Mouse (Mus musculus): ENCODE data around the gene Slc6a13. TPM values are rescaled to one million over a fixed set of nuclear protein-coding genes. Genes with fewer than 3 reads are reported as not detected.

Slc6a13 gene
- polyA plus RNA-seq, 1 experiment: 2.5 TPM

GRCm38 (mm10) chr6:121325298-121325697 is 25.3 kb downstream of the Slc6a13 start:
- no peaks in the 10 kb centered on the region for H3K9me3 ChIP-seq
- peaks cover 19% of the 10 kb centered on the region for H3K4me1 ChIP-seq
- H3K4me3 ChIP-seq (replicated peaks): no peak overlapping the region
- TF ChIP-seq GATA1 (IDR thresholded peaks at IDR 0.05; ENCODE audit: borderline replicate concordance, low read length): no peak
- H3K36me3 ChIP-seq (replicated peaks; ENCODE audit: low read length): no peaks in the 10 kb centered on the region
- peaks cover 52% of the 10 kb centered on the region for H3K27me3 ChIP-seq (replicated peaks)

DNA sequence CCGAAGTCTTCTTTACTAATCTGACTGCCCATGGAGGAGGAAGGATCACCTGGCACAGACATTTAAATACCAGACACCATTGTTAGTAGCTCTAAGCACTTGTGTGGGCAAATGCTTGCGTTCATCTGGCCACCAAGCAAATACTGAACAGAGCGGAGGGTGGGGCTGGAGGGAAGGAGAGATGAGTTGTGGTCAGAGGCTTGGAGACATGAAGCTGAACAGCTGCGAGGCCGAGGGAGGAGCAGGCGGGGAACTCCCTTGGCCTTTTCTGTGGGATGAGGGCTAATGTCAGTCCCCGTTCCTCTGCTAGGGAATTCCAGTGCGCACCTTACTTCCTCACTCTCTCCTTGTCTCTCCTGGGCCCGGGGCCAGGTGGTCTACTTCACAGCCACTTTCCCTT is 25.7 kb downstream of the Slc6a13 start:
- Histone ChIP-seq H3K4me1 (peaks cover 19% of the 10 kb centered on the region), H3K4me3 (replicated peaks) (no peak overlapping the region), H3K27me3 (replicated peaks) (peaks cover 54% of the 10 kb centered on the region), H3K36me3 (replicated peaks; ENCODE audit: low read length) (no peaks in the 10 kb centered on the region), H3K9me3 (no peaks in the 10 kb centered on the region)
- TF ChIP-seq FLI1 (IDR thresholded peaks at IDR 0.05; ENCODE audit: low read length) (no peak), GATA1 (IDR thresholded peaks at IDR 0.05; ENCODE audit: borderline replicate concordance, low read length) (no peak)

GRCm38 (mm10) chr6:121326486-121327069 is 26.6 kb downstream of the Slc6a13 start:
- TF ChIP-seq GATA1 (IDR thresholded peaks at IDR 0.05; ENCODE audit: borderline replicate concordance, low read length): no peak
- TF ChIP-seq FLI1 (IDR thresholded peaks at IDR 0.05; ENCODE audit: low read length): no peak

GRCm38 (mm10) chr6:121328417-121328884 is 28.4 kb downstream of the Slc6a13 start:
- H3K4me3 ChIP-seq (replicated peaks): no peak overlapping the region
- H3K9me3 ChIP-seq: no peaks in the 10 kb centered on the region
- TF ChIP-seq GATA1 (IDR thresholded peaks at IDR 0.05; ENCODE audit: borderline replicate concordance, low read length) (no peak), FLI1 (IDR thresholded peaks at IDR 0.05; ENCODE audit: low read length) (no peak)
- peaks cover 28% of the 10 kb centered on the region for H3K4me1 ChIP-seq
- H3K36me3 ChIP-seq (replicated peaks; ENCODE audit: low read length): no peaks in the 10 kb centered on the region
- peaks cover 50% of the 10 kb centered on the region for H3K27me3 ChIP-seq (replicated peaks)

More at GRCm38 (mm10) chr6:121326486-121327069, 26.6 kb downstream of the Slc6a13 start:
- Histone ChIP-seq H3K9me3 (no peaks in the 10 kb centered on the region), H3K4me3 (replicated peaks) (peak overlapping the region; percentile 1), H3K27me3 (replicated peaks) (peaks cover 57% of the 10 kb centered on the region), H3K36me3 (replicated peaks; ENCODE audit: low read length) (no peaks in the 10 kb centered on the region), H3K4me1 (peaks cover 24% of the 10 kb centered on the region)

- no peaks in the 10 kb centered on the region for H3K36me3 ChIP-seq (replicated peaks; ENCODE audit: low read length)
- peaks cover 40% of the 10 kb centered on the region for H3K27me3 ChIP-seq (replicated peaks)
- H3K4me1 ChIP-seq: peaks cover 37% of the 10 kb centered on the region
- TF ChIP-seq GATA1 (IDR thresholded peaks at IDR 0.05; ENCODE audit: borderline replicate concordance, low read length): no peak
- TF ChIP-seq FLI1 (IDR thresholded peaks at IDR 0.05; ENCODE audit: low read length): no peak
- H3K9me3 ChIP-seq: no peaks in the 10 kb centered on the region
- H3K4me3 ChIP-seq (replicated peaks): no peak overlapping the region
Observed at GRCm38 (mm10) chr6:121329848-121330508, 30.0 kb downstream of the Slc6a13 start.

DNA sequence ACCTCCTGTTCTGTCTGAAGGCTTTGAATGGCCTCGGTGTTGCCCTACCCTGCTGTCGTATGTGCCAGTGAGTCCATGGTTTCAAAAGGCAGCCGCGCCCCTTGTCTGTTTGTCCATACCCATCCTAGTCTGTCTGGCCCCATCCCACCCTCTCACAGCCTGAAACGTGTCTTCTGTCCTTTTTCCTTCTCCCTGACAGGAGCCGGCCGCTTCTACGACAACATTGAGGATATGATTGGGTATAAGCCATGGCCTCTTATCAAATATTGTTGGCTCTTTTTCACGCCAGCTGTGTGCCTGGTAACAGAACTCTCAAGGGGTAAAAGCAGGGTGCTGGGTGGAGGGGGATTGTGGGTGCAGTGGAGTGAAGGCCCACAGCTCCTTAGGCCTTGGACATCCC is 35.8 kb downstream of the Slc6a13 start:
- Histone ChIP-seq H3K9me3 (no peaks in the 10 kb centered on the region), H3K27me3 (replicated peaks) (peaks cover 17% of the 10 kb centered on the region), H3K4me3 (replicated peaks) (no peak overlapping the region), H3K4me1 (peaks cover 62% of the 10 kb centered on the region), H3K36me3 (replicated peaks; ENCODE audit: low read length) (no peaks in the 10 kb centered on the region)
- TF ChIP-seq FLI1 (IDR thresholded peaks at IDR 0.05; ENCODE audit: low read length): no peak

GRCm38 (mm10) chr6:121336558-121336957 is 36.5 kb downstream of the Slc6a13 start:
- TF ChIP-seq GATA1 (IDR thresholded peaks at IDR 0.05; ENCODE audit: borderline replicate concordance, low read length) (no peak), FLI1 (IDR thresholded peaks at IDR 0.05; ENCODE audit: low read length) (no peak)
- Histone ChIP-seq H3K4me3 (replicated peaks) (peak overlapping the region; percentile 78), H3K36me3 (replicated peaks; ENCODE audit: low read length) (no peaks in the 10 kb centered on the region), H3K27me3 (replicated peaks) (peaks cover 15% of the 10 kb centered on the region), H3K9me3 (no peaks in the 10 kb centered on the region), H3K4me1 (peaks cover 62% of the 10 kb centered on the region)

DNA sequence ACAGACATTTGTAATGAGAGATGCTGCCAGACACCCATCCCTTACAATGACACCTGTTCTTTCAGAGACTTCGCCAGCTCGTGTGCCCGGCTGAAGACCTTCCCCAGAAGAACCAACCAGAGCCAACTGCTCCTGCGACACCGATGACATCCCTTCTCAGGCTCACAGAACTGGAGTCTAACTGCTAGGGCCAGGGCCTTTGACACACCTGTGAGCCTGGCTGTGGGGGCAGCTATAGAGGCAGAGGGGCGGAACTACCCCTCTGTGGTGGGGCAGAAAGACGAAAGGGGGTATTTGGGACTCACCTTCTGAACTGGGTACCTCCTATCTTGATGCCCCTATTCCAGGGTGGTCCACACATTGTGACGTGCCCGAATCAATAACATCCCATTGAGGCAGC is 37.2 kb downstream of the Slc6a13 start:
- Histone ChIP-seq H3K27me3 (replicated peaks) (peaks cover 10% of the 10 kb centered on the region), H3K4me3 (replicated peaks) (peak overlapping the region; percentile 78), H3K4me1 (peaks cover 64% of the 10 kb centered on the region), H3K9me3 (no peaks in the 10 kb centered on the region), H3K36me3 (replicated peaks; ENCODE audit: low read length) (no peaks in the 10 kb centered on the region)
- TF ChIP-seq GATA1 (IDR thresholded peaks at IDR 0.05; ENCODE audit: borderline replicate concordance, low read length) (no peak), FLI1 (IDR thresholded peaks at IDR 0.05; ENCODE audit: low read length) (no peak)

- TF ChIP-seq FLI1 (IDR thresholded peaks at IDR 0.05; ENCODE audit: low read length): no peak
- no peak for TF ChIP-seq GATA1 (IDR thresholded peaks at IDR 0.05; ENCODE audit: borderline replicate concordance, low read length)
- Histone ChIP-seq H3K9me3 (no peaks in the 10 kb centered on the region), H3K36me3 (replicated peaks; ENCODE audit: low read length) (no peaks in the 10 kb centered on the region), H3K27me3 (replicated peaks) (peaks cover 14% of the 10 kb centered on the region), H3K4me1 (peaks cover 71% of the 10 kb centered on the region), H3K4me3 (replicated peaks) (no peak overlapping the region)
Observed at GRCm38 (mm10) chr6:121337770-121338518, 37.9 kb downstream of the Slc6a13 start.

- H3K9me3 ChIP-seq: no peaks in the 10 kb centered on the region
- H3K4me1 ChIP-seq: peaks cover 77% of the 10 kb centered on the region
- no peaks in the 10 kb centered on the region for H3K36me3 ChIP-seq (replicated peaks; ENCODE audit: low read length)
- no peak overlapping the region for H3K4me3 ChIP-seq (replicated peaks)
- peaks cover 20% of the 10 kb centered on the region for H3K27me3 ChIP-seq (replicated peaks)
- no peak for TF ChIP-seq FLI1 (IDR thresholded peaks at IDR 0.05; ENCODE audit: low read length)
- no peak for TF ChIP-seq GATA1 (IDR thresholded peaks at IDR 0.05; ENCODE audit: borderline replicate concordance, low read length)
Observed at GRCm38 (mm10) chr6:121338519-121338896, 38.5 kb downstream of the Slc6a13 start.

Measured in megakaryocyte, embryonic 14.5 days (primary cell).